Mouse (Mus musculus) heart, postnatal 36 days (tissue): ENCODE measurements around the gene C1qtnf3. TPM values are rescaled to one million over a fixed set of nuclear protein-coding genes. Genes with fewer than 3 reads are reported as not detected.
A peak's percentile ranks its signal among the peaks of the same experiment; 100 is the strongest.
"Not testable (repeated sequence)": the region's sequence is repeated elsewhere in the genome, so short reads cannot be mapped to it uniquely, and the experiment has no call there.

Experiments
- DNase-seq, 2 experiments: peaks; one replicate each; pipeline ENCODE4 v3.0.0; 2021 to 2022
- intact Hi-C: fragments of 180-260 bp; cut with DNase I; formaldehyde crosslinking; loops from one replicate; pipeline ENCODE4 v1.15.1; 2025
- total RNA-seq, 2 experiments: library from RNA; stranded (reverse); gene quantifications; 2 replicates each; pipeline ENCODE4 v1.2.3; 2021

C1qtnf3 gene
- total RNA-seq, 2 experiments from 2014 or later, result 0.17 TPM; not detected in 1

DNA sequence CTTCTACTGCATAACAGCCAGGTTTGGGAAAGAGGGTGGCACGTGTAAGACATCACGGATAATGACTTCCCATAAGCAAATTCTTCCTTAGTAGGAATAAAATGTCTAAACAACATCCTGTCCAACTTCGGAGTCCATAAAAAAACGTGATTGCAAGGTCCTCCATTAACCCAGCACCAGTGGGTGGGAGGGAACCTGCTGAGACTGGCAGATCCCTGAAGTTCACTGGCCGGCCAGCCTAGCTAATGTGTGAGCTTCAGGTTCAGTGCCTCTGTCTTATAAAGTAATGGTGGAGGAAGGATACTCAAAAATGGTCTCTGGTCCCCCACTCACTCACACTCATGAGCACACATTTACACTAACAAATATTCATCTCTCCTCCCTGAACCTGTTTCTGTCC, 3.0 kb downstream of the C1qtnf3 start:
- intact Hi-C loops, result no loop called here
- no peak for DNase-seq

DNA sequence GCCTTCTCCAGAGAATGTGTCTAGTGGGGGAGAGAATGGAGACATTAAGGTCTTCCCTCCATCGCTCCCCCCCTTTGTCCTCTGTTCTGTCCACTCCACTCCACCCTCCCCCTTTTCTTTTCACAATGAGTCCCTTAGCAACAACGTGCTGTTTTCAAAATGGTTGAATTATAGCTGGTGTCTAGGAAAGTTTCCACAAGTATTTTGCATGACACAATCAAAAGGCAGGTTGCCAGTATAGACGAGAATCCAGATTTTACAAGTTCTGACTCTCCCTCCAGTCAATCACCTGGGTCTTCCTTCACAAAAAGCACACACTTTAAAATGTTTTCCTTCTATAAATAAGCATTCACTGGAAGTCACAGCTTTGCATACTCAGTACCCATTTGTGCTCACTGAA, 4.6 kb downstream of the C1qtnf3 start:
- no peak for DNase-seq
- intact Hi-C loops, result no loop called here

DNA sequence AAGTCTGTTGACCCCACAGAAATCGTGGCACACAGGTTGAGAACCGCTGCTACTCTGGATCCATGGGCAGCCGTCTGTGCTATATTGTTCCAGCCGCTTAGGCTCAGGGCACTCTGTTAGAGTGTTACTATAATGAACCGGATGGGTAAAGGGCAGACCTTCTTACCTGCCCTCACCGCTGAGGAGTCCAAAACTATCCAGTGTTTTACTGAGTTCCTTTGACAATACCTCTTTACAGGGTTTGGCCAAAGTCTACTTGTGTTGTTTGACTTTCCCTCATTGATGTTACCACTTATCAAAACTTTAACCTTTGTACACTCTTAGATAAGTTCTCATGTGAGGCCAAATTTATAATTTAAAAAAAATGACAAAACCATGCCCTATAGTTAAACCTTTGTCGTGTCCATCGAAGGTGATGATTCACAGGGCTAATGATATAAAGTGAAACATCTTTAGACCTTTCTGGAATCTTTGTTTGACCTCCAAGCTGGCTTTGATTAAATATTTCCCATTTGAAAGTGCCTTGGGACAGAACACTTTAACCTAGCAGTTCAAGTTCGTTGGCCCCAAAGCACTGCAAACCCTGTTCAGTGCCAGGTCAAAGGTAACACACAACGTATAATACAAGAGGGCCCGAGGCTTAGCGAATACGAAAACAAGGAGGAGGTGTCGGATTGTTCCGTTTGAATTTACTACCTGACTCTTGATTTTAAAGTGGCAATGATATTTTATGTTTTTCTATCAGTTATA, 7.3 kb downstream of the C1qtnf3 start:
- intact Hi-C loops, result no loop called here
- DNase-seq, result no peak

DNA sequence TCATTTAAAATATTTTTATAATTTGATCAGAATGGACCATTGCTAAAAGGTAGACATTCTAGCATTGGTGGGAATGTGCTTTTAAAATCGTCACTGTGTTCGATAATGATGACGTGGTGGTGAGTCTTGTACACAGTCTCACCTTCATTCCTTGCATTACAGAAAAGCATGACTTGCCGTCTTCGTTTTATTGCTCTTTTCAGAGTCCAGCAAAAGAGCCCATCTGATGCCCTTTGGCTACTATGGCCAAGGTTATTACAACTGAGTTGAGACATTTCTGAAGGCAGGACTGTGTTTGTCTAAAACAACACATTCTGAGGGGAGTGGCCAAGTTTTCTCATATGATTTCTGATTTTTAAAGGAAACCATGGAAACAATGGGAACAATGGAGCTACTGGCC, 8.1 kb downstream of the C1qtnf3 start:
- intact Hi-C loops, result no loop called here
- no peak for DNase-seq

- intact Hi-C loops, result no loop called here
- DNase-seq, result no peak
Observed at GRCm38 (mm10) chr15:10962601-10963000, 10.5 kb downstream of the C1qtnf3 start.

DNA sequence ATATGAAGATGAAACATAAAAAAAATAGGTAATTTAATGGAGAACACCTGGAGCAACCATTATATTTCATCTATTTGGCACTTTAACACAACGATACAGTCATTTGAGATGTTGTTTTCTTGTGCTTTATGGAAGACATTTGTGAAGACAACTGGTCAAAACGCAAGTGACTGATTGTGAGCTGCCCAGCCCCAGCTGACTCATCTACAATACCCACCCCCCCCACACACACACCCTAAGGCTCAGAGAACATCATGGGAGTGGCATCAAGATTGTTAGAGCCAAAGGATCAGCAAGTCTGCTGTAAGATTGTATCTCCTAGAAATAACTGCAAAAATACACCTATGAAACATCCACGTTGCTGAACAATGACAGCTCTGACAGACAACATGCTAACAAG, 17.3 kb downstream of the C1qtnf3 start:
- intact Hi-C loops, result no loop called here

DNA sequence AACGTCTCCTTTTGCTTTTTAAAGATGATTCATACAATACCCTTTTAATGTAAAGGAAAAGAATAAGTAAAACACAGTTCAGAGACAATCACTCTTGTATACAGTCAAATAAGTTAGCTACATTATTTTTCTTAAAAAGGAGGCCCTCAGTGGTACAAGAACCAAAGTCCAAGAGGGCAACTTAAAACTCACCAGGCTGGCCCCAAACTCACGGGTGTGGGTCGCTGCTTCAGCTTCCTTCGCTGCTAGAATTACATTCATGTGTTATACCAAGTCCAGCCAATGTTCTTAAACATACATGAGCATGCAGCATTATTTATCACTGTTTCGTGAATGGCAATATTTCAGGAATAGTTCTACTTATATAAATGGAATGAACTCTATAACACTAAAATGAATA, 18.6 kb downstream of the C1qtnf3 start:
- no peak for DNase-seq
- intact Hi-C loops, result no loop called here

More for the DNA sequence above, 17.3 kb downstream of the C1qtnf3 start:
- DNase-seq, result no peak

DNA sequence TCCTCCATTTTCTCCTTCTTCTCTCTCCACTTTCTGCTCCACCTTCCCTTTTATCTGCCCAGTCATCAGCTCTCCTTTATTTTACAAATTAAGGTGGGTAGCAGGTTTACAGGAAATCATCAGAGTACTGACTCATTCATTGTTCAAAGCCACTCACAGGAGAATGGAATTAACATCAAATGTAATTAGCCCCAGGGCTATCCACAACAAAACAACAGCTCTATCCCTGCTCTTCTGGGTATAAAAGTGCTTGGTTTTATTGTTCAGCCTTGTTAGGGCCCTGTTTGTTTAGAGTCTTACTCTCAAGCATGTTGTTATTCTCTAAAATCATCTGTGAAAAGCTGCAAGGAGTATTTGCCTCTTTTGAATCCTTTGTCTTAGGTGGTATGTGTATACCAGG, 25.0 kb downstream of the C1qtnf3 start:
- intact Hi-C loops, result no loop called here
- DNase-seq, result no peak

- intact Hi-C loops, result loop anchor here (5.0 kb wide), 3 partner anchors 58 to 508 kb away; partner anchors contain the start of genes Brix1, Dnajc21 and Rad1
- no peak for DNase-seq
Observed at GRCm38 (mm10) chr15:10980712-10981111, 28.6 kb downstream of the C1qtnf3 start.

GRCm38 (mm10) chr15:10981377-10982063, 29.4 kb downstream of the C1qtnf3 start, which contains the start of gene Amacr:
Amacr (plus strand) TSS chr15:10981756.
- intact Hi-C loops, result loop anchor here (5.0 kb wide), 3 partner anchors 59 to 509 kb away; partner anchors contain the start of genes Brix1, Dnajc21 and Rad1
- peak; percentile 87 to 96 for DNase-seq

- intact Hi-C loops, result loop anchor here (5.0 kb wide), 3 partner anchors 60 to 510 kb away; partner anchors contain the start of genes Brix1, Dnajc21 and Rad1
- DNase-seq, result no peak
Observed at GRCm38 (mm10) chr15:10982064-10982435, 29.9 kb downstream of the C1qtnf3 start.

- intact Hi-C loops, result no loop called here
- no peak for DNase-seq
Observed at GRCm38 (mm10) chr15:10985756-10986155, 33.6 kb downstream of the C1qtnf3 start.

DNA sequence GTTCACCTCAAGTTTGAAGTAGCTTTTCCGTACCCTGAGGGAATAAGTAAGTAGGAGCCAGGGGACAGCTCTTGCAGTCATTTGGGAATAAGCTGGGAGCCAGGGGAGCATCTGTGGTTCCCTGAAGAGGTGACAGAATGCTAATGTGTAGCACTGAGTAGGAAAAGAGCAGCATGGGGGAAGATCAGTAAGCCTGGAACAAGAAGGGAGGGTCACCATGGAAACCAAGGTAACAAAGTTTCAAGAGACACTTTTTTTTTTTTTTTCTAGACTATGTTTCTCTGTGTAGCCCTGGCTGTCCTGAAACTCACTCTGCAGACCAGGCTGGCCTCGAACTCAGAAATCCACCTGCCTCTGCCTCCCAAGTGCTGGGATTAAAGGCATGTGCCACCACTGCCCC, 34.3 kb downstream of the C1qtnf3 start:
- intact Hi-C loops, DNase-seq: not testable (repeated sequence)

- no peak for DNase-seq
- intact Hi-C loops, result no loop called here
Observed at GRCm38 (mm10) chr15:10990411-10990810, 38.3 kb downstream of the C1qtnf3 start.

DNA sequence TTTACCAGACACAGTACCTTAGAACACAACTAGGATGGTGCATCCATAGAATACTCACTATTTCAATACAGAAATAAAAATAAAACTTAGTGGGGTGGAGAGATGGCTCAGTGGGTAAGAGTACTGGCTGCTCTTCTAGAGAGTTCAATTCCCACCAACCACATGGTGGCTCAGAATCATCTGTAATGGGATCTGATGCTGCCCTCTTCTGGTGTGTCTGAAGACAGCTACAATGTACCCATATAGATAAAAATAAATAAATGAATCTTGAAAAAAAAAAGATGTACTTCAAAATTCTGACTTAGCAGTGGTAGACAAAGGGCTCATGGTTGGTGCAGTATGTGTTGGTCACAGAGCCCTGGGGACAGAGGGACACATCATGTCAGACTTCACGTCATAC, 39.4 kb downstream of the C1qtnf3 start:
- intact Hi-C loops, result no loop called here
- no peak for DNase-seq

DNA sequence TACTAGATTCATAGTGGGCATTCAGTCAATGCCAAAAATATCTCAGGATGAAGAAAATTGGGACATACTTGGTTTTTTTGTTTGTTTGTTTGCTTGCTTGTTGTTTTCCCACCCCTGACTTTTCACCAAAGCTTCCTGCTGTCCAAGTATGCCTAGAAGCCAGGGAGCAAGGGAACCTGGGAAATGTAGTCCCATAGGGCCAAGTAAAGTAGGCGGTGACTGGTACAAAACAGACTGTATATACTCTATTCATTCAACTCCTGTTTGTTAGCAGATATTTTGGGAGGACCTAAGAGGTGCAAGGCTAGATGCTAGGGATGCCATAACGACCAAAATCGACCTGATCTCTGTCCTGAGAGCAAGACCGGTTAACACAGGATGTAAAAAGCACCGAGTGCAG, 47.7 kb downstream of the C1qtnf3 start:
- intact Hi-C loops, result no loop called here
- DNase-seq, result no peak

DNA sequence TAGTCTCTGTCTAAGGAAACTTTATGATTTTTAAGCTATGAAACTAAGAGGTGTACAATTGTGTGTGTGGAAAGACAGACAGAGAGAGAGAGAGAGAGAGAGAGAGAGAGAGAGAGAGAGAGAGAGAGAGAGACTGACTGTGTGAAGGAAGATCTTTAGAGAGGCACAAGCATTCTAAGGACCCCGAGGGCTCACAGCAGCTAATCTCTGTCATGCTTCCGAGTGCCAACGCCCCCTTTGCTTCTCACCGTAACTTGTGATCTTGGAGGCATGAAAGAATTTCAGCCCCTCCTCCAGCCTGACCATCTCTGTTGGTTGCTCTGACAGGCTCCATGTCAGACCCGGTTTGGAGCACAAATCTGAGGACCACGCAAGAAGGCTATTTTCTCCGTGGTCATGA, 48.3 kb downstream of the C1qtnf3 start, which contains the start of gene Slc45a2:
Gene Slc45a2, plus strand, starts transcription at position 301 of the 400 bp plus-strand sequence.
- intact Hi-C loops, result no loop called here

DNA sequence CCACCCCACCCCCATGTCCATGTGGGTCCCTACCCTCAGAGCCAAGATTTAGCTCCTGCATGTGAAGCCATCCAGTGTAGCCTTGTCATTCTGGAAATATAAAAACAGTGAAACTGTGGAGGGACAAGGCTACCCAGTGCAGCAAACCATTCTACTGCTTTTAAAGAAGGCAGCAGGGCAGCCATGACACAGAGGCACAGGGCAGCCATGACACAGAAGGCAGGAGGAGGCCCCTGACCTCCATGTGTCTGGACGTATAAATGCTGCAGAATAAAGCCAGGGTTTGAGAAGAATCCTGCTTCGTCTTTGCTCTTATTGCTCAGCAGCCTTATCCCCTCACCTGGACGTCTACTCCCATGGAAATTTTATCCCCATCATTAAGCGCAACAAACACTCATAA, 51.7 kb downstream of the C1qtnf3 start:
- DNase-seq, result no peak
- intact Hi-C loops, result no loop called here

More for the DNA sequence above, 48.3 kb downstream of the C1qtnf3 start, which contains the start of gene Slc45a2:
- DNase-seq, result no peak

DNA sequence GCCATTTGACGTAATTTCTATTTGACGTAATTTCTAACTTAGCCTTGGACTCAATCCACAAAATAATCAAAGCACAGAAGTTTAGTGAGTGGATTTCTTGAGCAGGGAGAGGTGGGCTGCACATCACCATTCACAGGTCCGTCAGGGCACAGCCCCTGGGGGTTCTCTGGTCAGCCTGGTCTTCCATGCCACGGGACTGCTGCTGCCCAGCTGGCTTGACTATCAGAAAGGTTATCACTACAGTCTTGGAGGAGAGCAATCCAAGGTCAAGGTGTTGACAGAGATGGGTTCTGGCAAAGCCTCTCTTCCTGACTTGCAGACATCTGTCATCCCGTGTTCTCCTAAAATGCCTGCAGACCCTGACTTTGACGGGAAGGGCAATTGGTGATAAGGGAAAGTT, 52.5 kb downstream of the C1qtnf3 start:
- no peak for DNase-seq
- intact Hi-C loops, result no loop called here

DNA sequence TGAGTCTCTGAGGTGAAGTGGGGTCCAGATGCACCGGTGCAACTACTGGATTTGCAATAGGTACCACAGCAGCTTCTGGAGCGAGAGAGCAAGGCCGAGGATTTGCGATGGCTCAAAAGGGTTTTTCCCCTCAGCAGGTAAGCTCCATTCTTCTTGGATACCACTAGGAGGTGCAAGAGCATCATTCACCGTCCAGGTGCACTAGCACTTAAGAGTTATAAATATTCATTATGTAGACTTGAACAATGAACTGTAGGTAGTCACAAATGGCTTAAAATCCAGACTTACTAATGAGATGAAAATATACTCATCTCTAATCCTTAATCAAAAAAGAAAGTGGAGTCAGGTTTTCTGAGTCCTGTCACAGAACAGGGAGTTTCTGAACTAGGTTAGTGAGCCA, 56.6 kb downstream of the C1qtnf3 start:
- intact Hi-C loops, result no loop called here
- no peak for DNase-seq

DNA sequence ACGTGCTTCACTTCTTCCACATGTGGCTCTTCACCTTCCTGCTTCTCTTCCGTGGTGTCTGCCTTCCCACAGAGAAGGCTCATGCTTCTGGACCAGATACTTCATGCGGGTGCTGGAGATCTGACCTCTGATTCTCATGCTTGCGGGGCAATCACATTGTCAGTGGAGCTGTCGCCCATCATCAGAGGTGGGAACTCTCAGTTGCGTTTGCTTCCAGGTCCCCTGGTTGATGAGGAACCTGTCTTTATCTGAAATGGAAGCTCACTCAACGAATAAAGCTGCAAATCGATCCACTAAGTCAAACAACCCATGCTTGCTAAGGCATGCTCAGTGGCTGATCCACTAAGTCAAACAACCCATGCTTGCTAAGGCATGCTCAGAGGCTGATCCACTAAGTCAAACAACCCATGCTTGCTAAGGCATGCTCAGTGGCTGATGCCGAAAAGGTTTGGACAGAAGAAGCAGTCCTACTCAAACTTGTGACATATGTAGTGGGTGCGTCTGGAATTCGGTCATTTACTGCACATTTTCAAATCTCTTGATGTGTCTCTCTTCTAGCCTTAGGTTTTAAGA, 58.9 kb downstream of the C1qtnf3 start:
- DNase-seq, result no peak
- intact Hi-C loops, result no loop called here
